Mouse (Mus musculus): ENCODE measurements around the gene Oas2.
"Not testable (repeated sequence)": the region's sequence is repeated elsewhere in the genome, so short reads cannot be mapped to it uniquely, and the experiment has no call there.

The Oas2 gene

DNA sequence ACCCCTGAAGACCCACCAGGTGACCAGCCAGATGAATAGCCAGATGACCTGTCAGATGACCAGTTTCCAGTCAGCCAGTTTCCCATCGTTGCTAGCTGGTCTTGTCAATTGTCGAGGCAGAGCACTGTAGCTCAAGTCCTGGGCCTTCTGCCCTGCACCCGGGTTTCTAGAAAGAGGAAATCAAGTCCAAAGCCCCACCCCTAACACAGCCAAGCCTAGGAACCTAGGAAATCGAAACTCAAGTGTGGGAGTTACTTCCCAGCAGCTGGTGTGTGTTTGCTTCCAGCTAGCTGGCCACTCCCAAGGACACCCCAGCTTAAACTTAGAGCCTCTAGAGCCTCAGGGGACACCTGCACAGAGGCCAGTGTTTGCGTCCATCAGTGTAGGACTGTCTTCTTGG, at the start of gene Oas2:
Gene Oas2 (minus strand): TSS at position 166 of the 400 bp plus-strand sequence.
- DNase-seq (ENCODE audit: low read depth, low spot score), result no peak

- DNase-seq (ENCODE audit: low read depth, low spot score), result not testable (repeated sequence)
These were observed 49.3 kb upstream of the Oas2 start for GRCm38 (mm10) chr5:120798943-120799342.

- DNase-seq (ENCODE audit: low read depth, low spot score), result not testable (repeated sequence)
These were observed 48.5 kb upstream of the Oas2 start for GRCm38 (mm10) chr5:120798147-120798546.

DNA sequence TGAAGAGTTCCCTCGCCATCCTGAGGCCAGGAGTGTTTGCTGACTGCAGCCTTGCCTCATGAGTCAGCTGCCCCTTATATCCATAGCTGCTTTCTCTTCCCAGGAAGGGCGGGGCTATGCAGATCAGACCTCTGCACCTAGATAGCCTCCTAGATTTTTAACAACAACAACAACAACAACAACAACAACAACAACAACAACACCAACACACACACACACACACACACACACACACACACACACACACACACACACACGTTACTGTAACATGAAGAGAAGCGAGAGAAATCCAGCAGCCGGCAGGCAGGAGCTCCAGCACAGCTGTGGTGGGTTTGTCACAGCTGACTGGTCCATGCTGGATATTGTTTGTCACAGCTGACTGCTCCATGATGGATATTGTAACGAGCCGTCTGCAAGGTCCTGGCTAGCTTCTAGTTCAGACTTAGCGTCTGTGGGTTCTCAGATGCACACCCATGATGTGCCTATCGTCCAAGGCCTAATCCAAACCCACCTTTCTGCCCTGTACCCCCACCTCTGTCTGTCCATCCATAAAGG, 45.9 kb upstream of the Oas2 start, which contains the start of gene Oas1e:
Gene Oas1e (minus strand): TSS at position 51 of the 555 bp plus-strand sequence.
- not testable (repeated sequence) for DNase-seq (ENCODE audit: low read depth, low spot score)

GRCm38 (mm10) chr5:120793043-120793442, 43.4 kb upstream of the Oas2 start:
- DNase-seq (ENCODE audit: low read depth, low spot score), result peak; percentile 6

- no peak for DNase-seq (ENCODE audit: low read depth, low spot score)
These were observed 37.4 kb upstream of the Oas2 start for GRCm38 (mm10) chr5:120787042-120787441.

GRCm38 (mm10) chr5:120782446-120782845, 32.8 kb upstream of the Oas2 start:
- no peak for DNase-seq (ENCODE audit: low read depth, low spot score)

GRCm38 (mm10) chr5:120781646-120782045, 32.0 kb upstream of the Oas2 start:
- DNase-seq (ENCODE audit: low read depth, low spot score), result no peak

- no peak for DNase-seq (ENCODE audit: low read depth, low spot score)
These were observed 30.3 kb upstream of the Oas2 start for GRCm38 (mm10) chr5:120779922-120780321.

DNA sequence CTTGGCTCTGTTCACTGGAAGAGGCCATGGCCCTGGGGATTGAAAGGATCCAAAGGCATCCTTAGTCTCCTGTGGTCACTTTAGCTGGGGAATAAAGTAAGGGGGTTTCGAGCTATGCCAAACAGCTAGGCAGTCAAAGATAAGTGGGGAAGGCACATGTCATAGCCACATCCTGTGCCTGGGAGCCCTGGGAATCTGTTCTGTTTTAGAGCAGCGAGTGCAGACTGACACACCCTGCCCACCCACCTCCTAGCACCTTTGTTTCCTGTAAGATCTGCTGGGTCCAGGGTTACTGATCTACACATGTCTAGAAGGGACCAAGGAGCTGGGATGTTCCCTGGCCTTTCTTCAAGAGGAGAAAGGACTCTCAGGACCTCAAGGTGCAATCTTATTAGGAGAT, 29.3 kb upstream of the Oas2 start:
- no peak for DNase-seq (ENCODE audit: low read depth, low spot score)

GRCm38 (mm10) chr5:120777478-120777877, 27.8 kb upstream of the Oas2 start, which contains the start of gene Oas3:
Gene Oas3, minus strand, starts transcription at chr5:120777661.
- DNase-seq (ENCODE audit: low read depth, low spot score), result no peak

DNA sequence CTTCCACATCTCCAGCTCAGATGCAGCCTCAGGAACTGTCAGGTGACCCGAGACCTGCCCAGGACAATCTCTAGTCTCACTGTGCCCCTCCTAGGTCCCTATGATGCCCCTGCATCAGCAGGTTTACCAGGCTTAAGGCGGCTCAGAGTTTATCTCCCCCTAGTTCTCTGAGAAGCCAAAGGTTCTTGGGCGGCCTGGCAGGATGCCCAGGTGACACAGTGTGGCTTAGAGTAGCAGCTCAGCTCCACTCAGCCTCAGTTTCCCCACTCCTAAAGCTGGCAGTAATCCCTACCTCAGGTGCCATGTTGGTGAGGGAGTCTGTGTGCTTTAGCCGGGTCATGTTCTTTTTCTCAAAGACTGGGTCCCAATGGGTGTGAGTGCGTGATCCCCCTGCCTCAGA, 27.1 kb upstream of the Oas2 start:
- no peak for DNase-seq (ENCODE audit: low read depth, low spot score)

- DNase-seq (ENCODE audit: low read depth, low spot score), result no peak
These were observed 25.8 kb upstream of the Oas2 start for GRCm38 (mm10) chr5:120775287-120775985.

- no peak for DNase-seq (ENCODE audit: low read depth, low spot score)
These were observed 19.7 kb upstream of the Oas2 start for GRCm38 (mm10) chr5:120769396-120769795.

- no peak for DNase-seq (ENCODE audit: low read depth, low spot score)
These were observed 15.4 kb upstream of the Oas2 start for GRCm38 (mm10) chr5:120765010-120765409.

GRCm38 (mm10) chr5:120761901-120762300, 12.2 kb upstream of the Oas2 start:
- DNase-seq (ENCODE audit: low read depth, low spot score), result no peak

DNA sequence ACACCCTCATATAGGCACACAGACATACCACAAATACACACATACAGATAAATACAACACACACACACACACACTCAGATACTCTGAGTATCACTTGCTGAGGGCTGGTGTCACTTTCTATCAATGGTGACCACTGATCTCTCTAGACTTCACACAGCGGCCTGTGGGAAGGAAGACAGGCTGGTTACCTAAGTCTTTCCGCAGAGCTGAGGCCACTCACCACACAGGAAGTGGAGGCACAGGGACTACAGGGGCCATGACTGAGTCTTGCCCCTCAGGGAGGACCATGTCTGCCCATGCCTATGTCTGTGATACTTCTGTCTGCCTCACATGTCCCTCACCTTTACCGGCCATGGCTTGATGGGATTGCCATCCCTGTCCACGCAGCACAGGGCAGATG, 4.6 kb upstream of the Oas2 start:
- DNase-seq (ENCODE audit: low read depth, low spot score), result no peak

- DNase-seq (ENCODE audit: low read depth, low spot score), result no peak
These were observed 3.1 kb upstream of the Oas2 start for GRCm38 (mm10) chr5:120752786-120753185.

GRCm38 (mm10) chr5:120751206-120751605, 1.6 kb upstream of the Oas2 start:
- DNase-seq (ENCODE audit: low read depth, low spot score), result no peak

DNA sequence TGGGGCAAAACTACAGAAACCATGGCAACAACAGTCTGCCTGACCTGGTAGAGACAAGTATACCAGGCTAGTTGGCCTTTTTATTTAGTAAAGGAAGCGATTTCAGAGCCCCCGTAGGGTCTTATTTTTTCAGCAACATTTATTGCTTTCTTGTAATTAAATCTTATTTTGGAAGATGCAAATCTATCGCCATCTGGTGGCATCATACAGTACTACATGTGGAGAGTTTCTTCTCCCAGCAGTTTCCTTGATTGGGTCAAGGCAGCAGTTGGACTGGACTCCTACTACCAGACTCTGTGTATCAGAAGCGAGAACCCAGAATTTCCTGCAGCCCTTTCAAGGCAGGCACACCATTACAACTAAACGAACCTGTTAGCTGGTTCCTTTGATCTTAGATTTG, 3.2 kb downstream of the Oas2 start:
- peak; percentile 16 for DNase-seq (ENCODE audit: low read depth, low spot score)

- peak; percentile 11 for DNase-seq (ENCODE audit: low read depth, low spot score)
These were observed 7.5 kb downstream of the Oas2 start for GRCm38 (mm10) chr5:120742125-120742524.

DNA sequence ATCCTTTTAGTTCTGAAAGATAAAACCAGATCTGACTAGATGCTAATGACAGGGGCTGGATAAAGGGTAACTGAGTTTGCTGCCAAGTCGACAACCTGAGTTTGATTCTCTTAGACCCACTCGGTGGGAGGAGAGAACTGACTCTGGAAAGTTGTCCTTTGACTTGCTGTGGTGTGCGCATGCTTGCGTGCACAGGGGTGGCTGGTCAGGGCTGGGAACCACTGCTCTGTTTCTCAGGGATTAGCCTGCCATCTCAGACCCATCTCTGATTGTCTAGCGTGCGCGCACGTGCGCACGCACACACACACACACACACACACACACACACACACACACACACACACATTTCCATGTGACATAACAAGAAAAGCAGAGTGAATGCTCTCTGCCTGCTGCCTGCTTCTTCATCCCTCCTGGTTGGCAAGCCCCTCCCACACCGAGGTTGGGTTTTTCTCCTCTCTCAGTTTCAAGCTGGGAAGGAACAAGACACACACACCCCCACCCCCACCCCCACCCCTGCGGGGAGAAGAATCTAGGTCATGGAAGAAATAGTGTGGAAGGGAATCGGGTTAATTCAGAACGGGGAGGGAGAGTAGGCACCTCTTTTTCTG, 15.2 kb downstream of the Oas2 start:
- no peak for DNase-seq (ENCODE audit: low read depth, low spot score)

- DNase-seq (ENCODE audit: low read depth, low spot score), result no peak
These were observed 16.0 kb downstream of the Oas2 start for GRCm38 (mm10) chr5:120733696-120734095.
